Mouse (Mus musculus): ENCODE results near the gene Tnfsf13.

DNA sequence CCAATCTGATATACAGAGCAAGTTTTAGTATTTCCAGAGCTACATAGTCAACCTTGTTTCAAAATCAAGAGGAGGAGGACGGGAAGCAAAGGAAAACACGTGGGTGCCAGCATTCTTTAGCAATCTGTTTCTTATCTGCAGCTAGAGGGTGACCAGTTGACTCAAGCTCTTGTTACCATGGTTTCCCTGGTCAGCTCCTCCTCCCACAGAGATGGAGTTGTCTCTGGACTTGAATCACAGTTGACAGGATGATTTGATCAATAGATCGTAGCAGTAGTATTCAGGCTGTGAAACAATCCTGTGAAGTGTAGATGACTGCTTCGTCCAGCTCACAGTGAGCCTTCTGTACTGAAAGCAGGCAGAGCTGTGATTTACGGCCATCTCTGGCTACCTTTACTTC lies 30.3 kb upstream of the Tnfsf13 start:
- no peak for TF ChIP-seq CTCF (IDR thresholded peaks at IDR 0.05; ENCODE audit: insufficient read depth, low read length)
- no peak for TF ChIP-seq POLR2A (IDR thresholded peaks at IDR 0.05; ENCODE audit: borderline replicate concordance, extremely low read depth, low read depth, low read length)
